Mouse (Mus musculus) CH12.LX (cell line): ENCODE measurements around the gene Dact3. TPM values are rescaled to one million over a fixed set of nuclear protein-coding genes. Genes with fewer than 3 reads are reported as not detected.

Experiments
- DNase-seq: peaks from one replicate; pipeline ENCODE4 v3.0.0-alpha.2; 2013; ENCODE audit errors: extremely low read depth
- H3K27ac ChIP-seq: 2 replicates; pipeline ENCODE4 v1.5.1; 2012; ENCODE audit warnings: low read depth, mild to moderate bottlenecking, control low read depth, moderate library complexity; ENCODE audit not compliant: insufficient read depth
- H3K27me3 ChIP-seq: replicated peaks from 2 replicates; pipeline ENCODE3; 2012; ENCODE audit warnings: inconsistent platforms
- H3K36me3 ChIP-seq, 2 experiments: replicated peaks in 1 of 2; 2 replicates each; pipeline versions ENCODE3 to v1.6.1; 2012; ENCODE audit warnings: inconsistent platforms in 1 of 2, low read length in 1 of 2, mild to moderate bottlenecking in 1 of 2, mixed read lengths in 1 of 2, moderate library complexity in 1 of 2; ENCODE audit not compliant: control insufficient read depth in 1 of 2, insufficient read depth in 1 of 2
- H3K4me1 ChIP-seq, 2 experiments: 2 replicates each; pipeline ENCODE4 v1.6.1; 2012; ENCODE audit warnings: inconsistent platforms in 1 of 2, moderate library complexity in 1 of 2; ENCODE audit not compliant: insufficient read depth in 2 of 2, control insufficient read depth in 1 of 2
- H3K4me2 ChIP-seq: 2 replicates; pipeline ENCODE4 v1.6.1; 2012; ENCODE audit warnings: low read depth, mild to moderate bottlenecking, control low read depth; ENCODE audit not compliant: poor library complexity, insufficient read depth, severe bottlenecking
- H3K4me3 ChIP-seq, 3 experiments: fragments of 150-350 bp in 1 of 3; sonication (generic) in 1 of 3; replicated peaks in 1 of 3; 2 replicates each; pipeline versions ENCODE3 to v1.5.1; 2011 to 2012; ENCODE audit warnings: low read depth in 2 of 3, low read length in 2 of 3, mild to moderate bottlenecking in 2 of 3, moderate library complexity in 2 of 3, control low read depth in 1 of 3, improper control_type of control experiment in 1 of 3, inconsistent platforms in 1 of 3, mixed read lengths in 1 of 3; ENCODE audit not compliant: poor library complexity in 1 of 3
- H3K79me2 ChIP-seq: replicated peaks from 2 replicates; pipeline ENCODE4 v1.6.1; 2012; ENCODE audit warnings: mild to moderate bottlenecking, moderate library complexity; ENCODE audit not compliant: control insufficient read depth, poor library complexity, insufficient read depth, severe bottlenecking; ENCODE audit errors: extremely low read depth
- H3K9ac ChIP-seq: 2 replicates; pipeline ENCODE4 v1.6.1; 2012; ENCODE audit warnings: low read depth, mild to moderate bottlenecking, control low read depth, moderate library complexity; ENCODE audit not compliant: insufficient read depth
- H3K9me3 ChIP-seq: replicated peaks from 2 replicates; pipeline ENCODE3; 2012; ENCODE audit warnings: low read length, inconsistent platforms, mixed read lengths
- BHLHE40 ChIP-seq: IDR thresholded peaks from 2 replicates; pipeline ENCODE4 v1.6.1; 2011; ENCODE audit warnings: mild to moderate bottlenecking, low read depth, low read length, improper control_type of control experiment
- CHD1 ChIP-seq: IDR thresholded peaks from 2 replicates; pipeline ENCODE4 v1.6.1; 2012; ENCODE audit warnings: low read depth, low read length, improper control_type of control experiment, inconsistent platforms
- CHD2 ChIP-seq: IDR thresholded peaks from 2 replicates; pipeline ENCODE4 v1.6.1; 2011; ENCODE audit warnings: low read length, improper control_type of control experiment
- CTCF ChIP-seq, 2 experiments: IDR thresholded peaks in 1 of 2; conservative IDR thresholded peaks in 1 of 2; 2 replicates each; pipeline ENCODE4 v1.5.1; 2011 to 2012; ENCODE audit warnings: low read depth in 2 of 2, low read length in 2 of 2, improper control_type of control experiment in 1 of 2, inconsistent platforms in 1 of 2, mild to moderate bottlenecking in 1 of 2, moderate library complexity in 1 of 2
- E2F4 ChIP-seq: IDR thresholded peaks from 2 replicates; pipeline ENCODE4 v1.6.1; 2011; ENCODE audit warnings: low read depth, low read length, improper control_type of control experiment; ENCODE audit not compliant: insufficient replicate concordance
- ELF1 ChIP-seq: IDR thresholded peaks from 2 replicates; pipeline ENCODE4 v1.6.1; 2014; ENCODE audit warnings: low read depth, mild to moderate bottlenecking, inconsistent platforms, low read length, improper control_type of control experiment
- EP300 ChIP-seq: IDR thresholded peaks from 2 replicates; pipeline ENCODE4 v1.6.1; 2011; ENCODE audit warnings: low read length, improper control_type of control experiment
- ETS1 ChIP-seq: conservative IDR thresholded peaks from 2 replicates; pipeline ENCODE4 v1.6.1; 2012; ENCODE audit warnings: low read depth, mild to moderate bottlenecking, inconsistent platforms, low read length, improper control_type of control experiment, moderate library complexity
- GABPA ChIP-seq: IDR thresholded peaks from 2 replicates; pipeline ENCODE4 v1.6.1; 2012; ENCODE audit warnings: low read depth, low read length, improper control_type of control experiment, inconsistent platforms; ENCODE audit not compliant: insufficient replicate concordance
- HCFC1 ChIP-seq: IDR thresholded peaks from 2 replicates; pipeline ENCODE4 v1.6.1; 2012; ENCODE audit warnings: low read depth, mild to moderate bottlenecking, inconsistent platforms, low read length, improper control_type of control experiment
- IRF4 ChIP-seq: IDR thresholded peaks from 2 replicates; pipeline ENCODE4 v1.6.1; 2014; ENCODE audit warnings: low read depth, mild to moderate bottlenecking, inconsistent platforms, low read length, improper control_type of control experiment
- JUN ChIP-seq: IDR thresholded peaks from 2 replicates; pipeline ENCODE4 v1.6.1; 2011; ENCODE audit warnings: low read depth, mild to moderate bottlenecking, low read length, improper control_type of control experiment, moderate library complexity; ENCODE audit not compliant: insufficient read depth
- JUND ChIP-seq: conservative IDR thresholded peaks from 2 replicates; pipeline ENCODE4 v1.6.1; 2011; ENCODE audit warnings: low read depth, low read length, improper control_type of control experiment
- KAT2A ChIP-seq: IDR thresholded peaks from 2 replicates; pipeline ENCODE4 v1.6.1; 2012; ENCODE audit warnings: low read length, improper control_type of control experiment, inconsistent platforms; ENCODE audit not compliant: insufficient replicate concordance
- MAFK ChIP-seq: IDR thresholded peaks from 2 replicates; pipeline ENCODE4 v1.6.1; 2011; ENCODE audit warnings: low read length, improper control_type of control experiment; ENCODE audit not compliant: insufficient replicate concordance
- MAX ChIP-seq: IDR thresholded peaks from 2 replicates; pipeline ENCODE4 v1.6.1; 2011; ENCODE audit warnings: low read length, improper control_type of control experiment
- MAZ ChIP-seq: IDR thresholded peaks from 2 replicates; pipeline ENCODE4 v1.6.1; 2012; ENCODE audit warnings: low read depth, mild to moderate bottlenecking, inconsistent platforms, low read length, improper control_type of control experiment, moderate library complexity
- MEF2A ChIP-seq: IDR thresholded peaks from 2 replicates; pipeline ENCODE4 v1.6.1; 2014; ENCODE audit warnings: low read depth, mild to moderate bottlenecking, inconsistent platforms, low read length, improper control_type of control experiment, borderline replicate concordance
- MXI1 ChIP-seq: IDR thresholded peaks from 2 replicates; pipeline ENCODE4 v1.6.1; 2011; ENCODE audit warnings: mild to moderate bottlenecking, low read depth, low read length, improper control_type of control experiment
- MYC ChIP-seq: IDR thresholded peaks from 2 replicates; pipeline ENCODE4 v1.6.1; 2011; ENCODE audit warnings: low read depth, mild to moderate bottlenecking, improper control_type of control experiment, low read length
- NELFE ChIP-seq: IDR thresholded peaks from 2 replicates; pipeline ENCODE4 v1.6.1; 2011; ENCODE audit warnings: low read depth, low read length, improper control_type of control experiment
- NRF1 ChIP-seq: IDR thresholded peaks from 2 replicates; pipeline ENCODE4 v1.6.1; 2014; ENCODE audit warnings: low read depth, mild to moderate bottlenecking, inconsistent platforms, low read length, improper control_type of control experiment, moderate library complexity
- PAX5 ChIP-seq: IDR thresholded peaks from 2 replicates; pipeline ENCODE4 v1.6.1; 2012; ENCODE audit warnings: low read length, inconsistent platforms, mixed read lengths
- POLR2A ChIP-seq: IDR thresholded peaks from 2 replicates; pipeline ENCODE4 v1.6.1; 2011; ENCODE audit warnings: low read depth, mild to moderate bottlenecking, improper control_type of control experiment, low read length
- POLR2AphosphoS2 ChIP-seq: IDR thresholded peaks from 2 replicates; pipeline ENCODE4 v1.6.1; 2011; ENCODE audit warnings: low read depth, low read length, improper control_type of control experiment
- RAD21 ChIP-seq: IDR thresholded peaks from 2 replicates; pipeline ENCODE4 v1.6.1; 2011; ENCODE audit warnings: low read depth, mild to moderate bottlenecking, low read length, improper control_type of control experiment, moderate library complexity
- RCOR1 ChIP-seq: conservative IDR thresholded peaks from 2 replicates; pipeline ENCODE4 v1.6.1; 2012; ENCODE audit warnings: low read depth, mild to moderate bottlenecking, inconsistent platforms, low read length, improper control_type of control experiment
- SIN3A ChIP-seq: IDR thresholded peaks from 2 replicates; pipeline ENCODE4 v1.6.1; 2012; ENCODE audit warnings: low read length, improper control_type of control experiment, inconsistent platforms
- SMC3 ChIP-seq: IDR thresholded peaks from 2 replicates; pipeline ENCODE4 v1.6.1; 2011; ENCODE audit warnings: low read depth, low read length, improper control_type of control experiment
- TBP ChIP-seq: conservative IDR thresholded peaks from 2 replicates; pipeline ENCODE4 v1.6.1; 2011; ENCODE audit warnings: low read depth, low read length, improper control_type of control experiment
- TCF12 ChIP-seq: IDR thresholded peaks from 2 replicates; pipeline ENCODE4 v1.6.1; 2014; ENCODE audit warnings: low read depth, mild to moderate bottlenecking, inconsistent platforms, low read length, improper control_type of control experiment
- UBTF ChIP-seq: IDR thresholded peaks from 2 replicates; pipeline ENCODE4 v1.6.1; 2012; ENCODE audit warnings: low read depth, mild to moderate bottlenecking, inconsistent platforms, low read length, improper control_type of control experiment, moderate library complexity
- USF1 ChIP-seq: IDR thresholded peaks from 2 replicates; pipeline ENCODE4 v1.6.1; 2014; ENCODE audit warnings: low read depth, mild to moderate bottlenecking, inconsistent platforms, low read length, improper control_type of control experiment
- USF2 ChIP-seq: conservative IDR thresholded peaks from 2 replicates; pipeline ENCODE4 v1.6.1; 2011; ENCODE audit warnings: low read depth, low read length, improper control_type of control experiment
- ZC3H11A ChIP-seq: IDR thresholded peaks from 2 replicates; pipeline ENCODE4 v1.6.1; 2012; ENCODE audit warnings: low read depth, mild to moderate bottlenecking, inconsistent platforms, low read length, improper control_type of control experiment
- ZKSCAN1 ChIP-seq: IDR thresholded peaks from 2 replicates; pipeline ENCODE4 v1.6.1; 2012; ENCODE audit warnings: low read depth, inconsistent platforms, low read length, improper control_type of control experiment, borderline replicate concordance
- ZMIZ1 ChIP-seq: IDR thresholded peaks from 2 replicates; pipeline ENCODE4 v1.6.1; 2012; ENCODE audit warnings: low read depth, mild to moderate bottlenecking, inconsistent platforms, low read length, improper control_type of control experiment
- ZNF384 ChIP-seq: IDR thresholded peaks from 2 replicates; pipeline ENCODE4 v1.6.1; 2012; ENCODE audit warnings: low read depth, low read length, improper control_type of control experiment, inconsistent platforms
- dilution Hi-C: fragments of 300-500 bp; cut with MboI; formaldehyde crosslinking; loops from 2 replicates; pipeline ENCODE4 v1.14.3; 2020; ENCODE audit warnings: low sequenced_read_pairs; ENCODE audit not compliant: extremely low pct_unique_long_range_greater_than_20kb, extremely low pct_ligation_motif_present
- in situ Hi-C: fragments of 300-500 bp; cut with MboI; formaldehyde crosslinking; loops from 3 replicates; pipeline ENCODE4 v1.14.3; 2019; ENCODE audit warnings: low sequenced_read_pairs, low pct_ligation_motif_present, low pct_unique_long_range_greater_than_20kb, mixed read lengths
- polyA plus RNA-seq: library from polyadenylated mRNA; unstranded; fragments of >175 nt; gene quantifications from 2 replicates; pipeline ENCODE4 v1.2.1, GENCODE M21; 2012; ENCODE audit warnings: low read depth; ENCODE audit not compliant: insufficient read length
- total RNA-seq, 2 experiments: library from RNA; depleted of rRNA; stranded (reverse); fragments of 300-350 nt in 1 of 2; fragments of >200 nt in 1 of 2; gene quantifications; 2 replicates each; pipeline ENCODE4 v1.2.3; 2012 to 2014

Dact3 gene
- total and polyA plus RNA-seq, 3 experiments: 3.5 to 12.0 (median 5.1) TPM

DNA sequence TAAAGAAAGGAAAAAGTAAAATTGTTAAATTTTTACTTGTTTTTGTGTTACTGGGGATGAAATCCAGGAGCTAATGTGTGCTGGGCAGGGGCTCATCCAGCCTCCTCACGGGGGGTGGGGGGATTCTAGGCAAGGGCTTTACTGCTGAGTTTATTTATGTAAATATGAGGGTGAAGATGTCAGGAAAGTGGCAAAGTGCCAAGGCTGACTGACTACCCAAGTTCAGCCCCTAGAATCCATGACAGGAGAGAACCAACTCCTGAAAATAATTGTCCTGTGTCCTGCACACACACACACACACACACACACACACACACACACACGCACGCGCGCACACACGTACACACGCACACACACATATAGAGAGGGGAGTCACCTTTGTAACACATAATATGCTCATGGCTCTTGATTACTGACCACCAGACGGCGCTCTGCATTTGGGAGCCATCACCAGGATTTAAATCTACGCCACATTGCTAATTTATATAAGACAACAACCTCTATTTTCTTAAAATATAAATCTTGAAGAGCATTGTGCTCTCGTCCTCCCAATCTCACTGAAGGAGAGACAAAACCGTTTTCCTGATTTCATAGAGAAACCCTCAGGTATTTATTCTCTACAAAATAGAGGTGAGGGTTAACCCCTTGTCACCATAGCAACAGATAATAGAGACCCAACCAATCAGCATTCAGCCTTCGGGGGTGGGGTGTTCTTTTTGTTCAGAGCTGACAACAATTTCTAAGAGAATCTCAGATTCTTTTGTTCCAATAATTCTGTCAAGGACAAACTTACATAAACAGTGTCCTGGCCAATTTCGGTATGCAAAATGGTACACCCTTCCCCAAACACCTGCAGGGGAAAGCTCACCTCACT is 57.8 kb downstream of the Dact3 start:
- Histone ChIP-seq H3K79me2 (no peaks in the 10 kb centered on the region), H3K27me3 (no peaks in the 10 kb centered on the region), H3K9me3 (no peaks in the 10 kb centered on the region), H3K4me1 (peaks cover 2 to 15% of the 10 kb centered on the region in 2 experiments; a peak in 3 of 4 replicates), H3K9ac (no peak overlapping the region), H3K27ac (no peak overlapping the region), H3K4me3 (no peak overlapping the region), H3K4me2 (no peak overlapping the region), H3K36me3 (no peaks in the 10 kb centered on the region)
- peak; percentile 59 for DNase-seq
- in situ Hi-C loops (no loop called here), dilution Hi-C loops (no loop called here)
- TF ChIP-seq JUN: no peak
- TF ChIP-seq UBTF: no peak
- TF ChIP-seq POLR2A: no peak
- peak; percentile 40 for TF ChIP-seq BHLHE40
- no peak for TF ChIP-seq POLR2AphosphoS2
- TF ChIP-seq USF2: no peak
- no peak for TF ChIP-seq ETS1
- TF ChIP-seq SIN3A: no peak
- no peak for TF ChIP-seq TBP
- no peak for TF ChIP-seq IRF4
- TF ChIP-seq ZNF384: no peak
- TF ChIP-seq NRF1: no peak
- TF ChIP-seq CHD1: no peak
- TF ChIP-seq NELFE: no peak
- TF ChIP-seq MAX: no peak
- no peak for TF ChIP-seq EP300
- peak; percentile 78 for TF ChIP-seq SMC3
- TF ChIP-seq E2F4: no peak
- no peak for TF ChIP-seq ZKSCAN1
- no peak for TF ChIP-seq PAX5
- no peak for TF ChIP-seq ZC3H11A
- no peak for TF ChIP-seq GABPA
- no peak for TF ChIP-seq MEF2A
- TF ChIP-seq JUND: no peak
- TF ChIP-seq MYC: 0 out of 2 replicates have a peak, but pooled peaks have one; percentile 49
- TF ChIP-seq MXI1: no peak
- TF ChIP-seq KAT2A: no peak
- no peak for TF ChIP-seq RCOR1
- TF ChIP-seq TCF12: no peak
- TF ChIP-seq ELF1: 0 out of 2 replicates have a peak, but pooled peaks have one; percentile 11
- no peak for TF ChIP-seq HCFC1
- peak; percentile 60 to 82; a peak in 3 of 4 replicates for TF ChIP-seq CTCF (conservative IDR thresholded peaks at IDR 0.05 in 1 of 2, IDR thresholded peaks at IDR 0.05 in 1 of 2; ENCODE audit: low read depth in 2 of 2, low read length in 2 of 2)
- no peak for TF ChIP-seq MAFK
- no peak for TF ChIP-seq ZMIZ1
- TF ChIP-seq RAD21: peak; percentile 14
- 0 out of 2 replicates have a peak, but pooled peaks have one; percentile 37 for TF ChIP-seq MAZ
- no peak for TF ChIP-seq USF1
- TF ChIP-seq CHD2: no peak
